Mouse (Mus musculus) lung, postnatal 14 days (tissue): ENCODE measurements at regions not wholly inside any gene's neighbourhood (a gene's known extent, or its start where the extent isn't known, plus 50 kb on each side); places are given as distances from the start of the nearest gene placed in this dataset.

Experiments
- DNase-seq: peaks from one replicate; pipeline ENCODE4 v3.0.0; 2021

- no peak for DNase-seq
These were observed 147.8 kb upstream of the Zfp703 start for GRCm38 (mm10) chr8:26829313-26829712.

DNA sequence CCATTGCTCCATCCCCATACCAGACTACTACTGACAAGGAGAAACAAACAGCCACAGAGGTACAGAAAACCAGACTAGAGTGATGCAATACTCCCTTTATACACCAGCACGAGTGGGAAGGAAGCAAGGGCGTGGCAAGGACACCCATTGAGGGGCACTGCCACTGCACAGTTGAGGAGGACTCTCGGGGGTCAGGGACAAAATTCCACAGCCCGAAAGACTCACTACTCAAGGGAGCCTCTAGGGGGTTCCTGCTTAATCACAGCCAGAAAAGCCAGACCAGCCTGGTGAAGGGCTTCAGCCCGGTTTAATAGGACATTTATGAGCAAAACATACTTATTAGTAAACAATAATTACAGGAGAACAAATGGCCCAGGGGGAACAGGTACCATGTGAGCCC, 146.0 kb upstream of the Zfp703 start:
- DNase-seq = no peak

DNA sequence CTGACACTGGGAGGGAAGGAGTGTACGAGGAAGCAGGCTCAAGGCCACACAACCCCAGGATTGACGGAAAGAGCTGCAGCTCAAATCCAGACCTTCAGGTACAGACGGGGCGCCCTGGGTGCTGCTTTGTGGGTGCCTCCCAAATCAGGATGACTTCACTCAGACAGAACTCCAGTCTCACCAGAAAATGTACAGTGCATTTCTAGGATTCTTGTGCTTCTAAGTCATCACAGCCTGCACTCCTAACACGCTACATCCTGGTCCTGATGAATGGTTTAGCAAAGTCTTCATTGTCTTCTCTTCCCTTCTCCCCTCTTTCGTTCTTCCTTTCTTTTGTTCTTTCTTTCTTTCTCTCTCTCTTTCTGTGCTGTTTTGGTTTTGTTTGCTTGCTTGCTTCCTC, 145.3 kb upstream of the Zfp703 start:
- DNase-seq = no peak

DNA sequence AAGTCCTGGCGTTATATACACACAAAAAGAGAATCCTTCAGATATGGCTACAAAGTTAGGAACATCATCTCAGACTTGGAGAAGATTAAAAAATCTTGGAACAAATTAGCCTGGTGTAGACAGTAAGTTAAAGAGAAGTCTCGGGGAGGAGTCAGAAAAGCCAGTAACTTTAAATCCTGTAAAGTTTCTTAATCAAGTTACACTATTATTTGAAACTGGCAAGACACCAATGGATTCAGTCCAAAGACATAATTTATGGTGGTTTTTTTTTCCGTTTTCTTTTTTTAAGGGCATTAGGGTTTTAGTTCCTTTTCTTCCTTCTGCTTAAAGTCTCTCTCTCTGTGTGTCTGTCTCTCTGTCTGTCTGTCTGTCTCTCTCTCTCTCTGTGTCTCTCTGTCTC, 144.6 kb upstream of the Zfp703 start:
- no peak for DNase-seq

- DNase-seq = peak; percentile 51
These were observed 143.8 kb upstream of the Zfp703 start for GRCm38 (mm10) chr8:26833297-26833696.

DNA sequence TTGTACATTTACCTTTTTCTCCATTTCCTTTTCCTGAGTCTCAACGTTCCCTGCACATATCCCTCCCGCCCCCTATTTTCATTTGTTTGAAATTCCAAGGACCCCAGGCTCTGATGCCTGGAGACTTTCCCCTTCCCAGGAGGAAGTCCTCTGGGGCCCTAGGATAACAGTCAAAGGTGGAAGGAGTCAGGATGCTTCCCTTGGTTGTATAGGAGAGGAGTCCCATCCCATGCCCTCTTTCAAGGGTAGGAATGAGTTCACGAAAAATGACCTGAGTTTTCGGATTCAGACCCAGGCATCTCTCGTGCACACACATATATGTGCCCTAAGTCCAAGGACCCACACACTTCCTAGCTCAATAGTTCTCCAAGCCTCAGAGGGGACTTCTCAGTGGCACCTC, 143.3 kb upstream of the Zfp703 start:
- DNase-seq = no peak

GRCm38 (mm10) chr8:26834604-26835003, 142.5 kb upstream of the Zfp703 start:
- no peak for DNase-seq

GRCm38 (mm10) chr8:26835076-26835475, 142.0 kb upstream of the Zfp703 start:
- DNase-seq = no peak

- no peak for DNase-seq
These were observed 141.5 kb upstream of the Zfp703 start for GRCm38 (mm10) chr8:26835616-26836015.

GRCm38 (mm10) chr8:26836552-26836951, 140.6 kb upstream of the Zfp703 start:
- DNase-seq = no peak

- DNase-seq = no peak
These were observed 136.8 kb upstream of the Zfp703 start for GRCm38 (mm10) chr8:26840286-26840685.

- DNase-seq = no peak
These were observed 136.1 kb upstream of the Zfp703 start for GRCm38 (mm10) chr8:26840745-26841680.

DNA sequence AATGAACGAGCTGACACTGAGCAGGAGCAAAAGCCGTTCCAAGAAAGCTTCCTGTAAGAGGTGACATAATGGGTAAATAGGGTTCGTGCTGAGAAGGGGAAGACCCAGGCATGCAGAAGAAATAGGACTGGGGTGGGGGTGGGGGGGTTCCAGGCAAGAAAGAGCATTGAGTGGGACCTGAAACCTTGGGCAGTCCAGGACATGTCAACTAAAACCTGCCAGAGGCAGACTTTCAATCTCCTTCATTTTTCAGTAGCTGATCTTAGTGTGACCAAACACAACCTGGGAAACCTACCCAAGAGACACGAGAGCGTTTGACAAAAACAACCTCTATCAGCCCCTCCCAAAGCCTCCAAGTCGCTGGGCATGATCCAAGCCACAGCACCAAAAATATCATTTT, 133.4 kb upstream of the Zfp703 start:
- DNase-seq = no peak

DNA sequence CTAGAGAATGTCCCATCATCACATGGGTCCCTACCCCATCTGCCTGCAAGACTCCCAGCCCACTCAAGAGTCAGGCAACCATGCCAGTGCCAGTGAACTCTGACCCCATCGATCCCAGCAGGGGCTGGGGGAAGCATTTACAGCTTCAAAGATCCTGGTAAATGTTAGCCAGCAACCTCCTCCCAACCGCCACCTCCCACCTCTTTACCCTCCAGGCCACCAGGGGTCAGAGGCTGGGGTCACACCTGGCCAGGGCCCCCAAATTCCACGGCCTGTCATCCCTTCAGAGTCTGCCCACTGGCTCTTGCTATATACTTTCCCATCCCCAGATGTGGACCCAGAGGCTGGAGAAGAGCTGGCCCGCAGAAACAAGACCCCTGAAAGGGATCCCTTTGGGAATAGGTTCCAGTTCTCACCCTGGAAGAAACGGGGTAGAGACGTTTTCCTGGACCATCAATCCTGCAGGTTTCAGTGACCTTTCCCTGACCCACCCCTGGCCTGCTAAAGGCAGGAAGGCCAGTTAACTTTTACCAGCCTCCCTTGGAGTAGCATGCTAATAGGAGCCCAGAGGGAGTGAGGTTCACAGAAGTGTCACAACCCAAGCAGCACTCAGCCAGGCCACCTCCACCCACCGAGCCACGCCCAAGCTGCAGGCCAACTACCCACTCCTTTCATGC, 132.9 kb upstream of the Zfp703 start:
- DNase-seq = no peak

DNA sequence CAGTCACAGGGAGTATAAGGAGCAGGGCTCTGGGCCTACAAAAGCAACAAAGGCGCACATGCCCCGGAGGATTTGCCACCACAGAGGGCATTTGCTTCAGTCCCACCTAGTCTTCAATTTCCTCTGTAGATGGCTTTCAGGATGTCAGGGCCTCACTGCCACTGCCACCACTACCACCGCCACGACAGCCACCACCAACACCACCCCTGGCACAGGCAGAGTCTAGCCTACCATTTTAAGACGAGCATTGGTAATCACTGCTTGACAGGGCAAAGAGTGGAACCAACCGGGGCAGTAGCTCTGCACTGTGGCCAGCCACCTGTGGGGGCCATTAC, 132.3 kb upstream of the Zfp703 start:
- DNase-seq = no peak

- DNase-seq = no peak
These were observed 131.5 kb upstream of the Zfp703 start for GRCm38 (mm10) chr8:26845481-26846194.

DNA sequence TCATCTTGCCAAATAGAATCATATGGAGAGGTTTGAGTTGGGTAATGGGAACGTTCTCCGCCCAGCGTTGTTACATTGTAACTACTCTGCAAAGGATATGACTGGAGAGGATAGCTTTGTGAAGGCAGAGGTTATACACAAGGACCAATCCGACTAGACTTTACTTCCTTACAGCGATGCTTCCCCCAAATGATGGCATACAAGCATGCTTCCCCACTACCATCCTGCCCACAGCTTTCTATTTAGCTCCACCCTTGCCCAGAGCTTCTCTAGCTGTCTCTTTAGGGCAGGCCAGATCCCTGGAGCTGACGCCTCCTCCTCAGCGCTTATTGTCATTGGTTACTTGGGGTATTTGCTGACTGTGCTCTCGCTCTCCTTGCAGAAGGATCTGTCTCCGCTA, 130.1 kb upstream of the Zfp703 start:
- no peak for DNase-seq

GRCm38 (mm10) chr8:26848098-26848772, 128.9 kb upstream of the Zfp703 start:
- no peak for DNase-seq

DNA sequence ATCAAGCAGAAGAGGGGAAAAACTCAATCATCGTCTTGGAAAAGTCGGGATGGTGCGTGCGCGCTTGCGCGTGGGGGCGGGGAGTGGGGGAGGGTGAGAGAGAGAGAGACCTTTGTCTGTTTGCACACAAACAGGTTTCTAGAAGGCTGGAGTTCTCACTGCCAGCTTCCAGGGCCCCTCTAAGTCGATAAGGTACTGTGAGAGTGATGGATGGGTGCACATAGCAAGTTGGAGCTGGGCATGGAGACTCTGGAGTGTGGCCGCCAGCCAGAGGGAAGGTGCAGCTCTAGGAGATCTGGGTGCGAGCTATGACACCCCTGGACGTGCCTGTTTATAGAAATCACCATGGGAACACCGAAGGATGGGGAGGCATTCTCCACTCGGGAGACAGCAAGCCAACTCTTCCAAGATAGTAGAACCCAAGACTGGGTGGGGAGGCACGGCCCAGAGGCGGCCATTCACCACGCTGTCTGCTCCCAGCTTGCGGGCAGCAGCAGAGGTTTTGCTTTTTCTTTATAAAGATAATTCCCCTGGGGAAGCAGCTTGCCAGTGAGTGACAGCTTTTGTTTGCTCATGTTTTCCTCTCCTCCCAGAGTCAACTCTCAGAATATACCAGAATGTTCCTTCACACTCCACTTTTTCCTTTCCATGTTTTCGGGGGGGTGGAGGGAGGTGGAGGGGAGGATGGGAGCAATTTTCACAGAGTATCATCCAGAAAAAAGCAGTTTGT, 128.0 kb upstream of the Zfp703 start:
- no peak for DNase-seq

- no peak for DNase-seq
These were observed 125.0 kb upstream of the Zfp703 start for GRCm38 (mm10) chr8:26851871-26852800.

- no peak for DNase-seq
These were observed 124.2 kb upstream of the Zfp703 start for GRCm38 (mm10) chr8:26852921-26853320.
